ENCODE assay signal across 17 mouse cellular contexts in the genomic region with DNA sequence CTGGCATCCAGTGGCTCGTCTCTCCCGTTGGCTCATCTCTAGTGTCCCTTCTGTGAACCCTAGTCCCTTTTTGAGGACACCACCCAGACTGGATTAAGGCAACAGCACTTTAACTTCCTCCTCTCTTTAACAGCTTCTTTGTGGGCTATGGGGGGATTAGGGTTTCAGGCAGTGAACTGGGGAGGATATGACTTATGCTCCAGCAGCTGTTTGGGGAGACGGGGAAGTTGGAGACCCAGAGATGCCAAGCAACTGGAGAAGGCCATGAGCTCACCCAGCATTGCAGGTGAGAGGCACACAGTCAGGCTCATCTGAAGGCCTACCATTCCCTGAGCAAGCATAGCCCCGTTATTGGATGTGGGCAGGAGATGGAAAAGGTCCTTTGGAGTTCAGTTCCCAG. TPM values are rescaled to one million over a fixed set of nuclear protein-coding genes. Genes with fewer than 3 reads are reported as not detected.
DNase-seq lines count a peak whose midpoint lies in the region; ATAC-seq and TF ChIP-seq lines count a peak whose summit lies in the region.
"Had no signal": no experiment of that assay in that cellular context is flagged by ENCODE, and none has a peak within 500 bp of the region (broad histone marks: within the 10 kb centered on the region; RNA-seq: fewer than 3 reads in every experiment).

No protein-coding gene starts in this region.

- WGBS in embryonic facial prominence, embryonic 15.5 days, result 65% methylated on average over 4 of the region's 4 CpGs
- 66% methylated on average over 4 of the region's 4 CpGs for WGBS in embryonic facial prominence, embryonic 10.5 days
- 76% methylated on average over 4 of the region's 4 CpGs for WGBS in hindbrain, embryonic 15.5 days
- 77% methylated on average over 4 of the region's 4 CpGs for WGBS in hindbrain, postnatal 0 days

- no peak for ATAC-seq in embryonic facial prominence, embryonic 15.5 days (ENCODE audit: insufficient number of reproducible peaks, low FRiP score, low TSS enrichment, low read depth)
- 0 out of 2 replicates have a peak, but pooled peaks have one; percentile 15 for ATAC-seq in hindbrain, embryonic 15.5 days (ENCODE audit: low FRiP score, low read depth)
- ATAC-seq in hindbrain, postnatal 0 days, result no peak

- H3K27ac ChIP-seq in embryonic facial prominence, embryonic 15.5 days (replicated peaks), result 0 out of 2 replicates have a peak overlapping the region, but pooled peaks have one; percentile 17
- no peak overlapping the region for H3K27ac ChIP-seq in embryonic facial prominence, embryonic 10.5 days (replicated peaks)
- no peak overlapping the region for H3K27ac ChIP-seq in hindbrain, embryonic 15.5 days (replicated peaks)
- H3K27ac ChIP-seq in hindbrain, postnatal 0 days, result no peak overlapping the region
- H3K27ac ChIP-seq: forebrain, embryonic 12.5 days; hindbrain, embryonic 13.5 days; liver, embryonic 13.5 days; stomach, postnatal 0 days had no signal

- H3K4me1 ChIP-seq in embryonic facial prominence, embryonic 15.5 days, result peaks cover 3% of the 10 kb centered on the region; the same call in 1 of the 2 replicates
- H3K4me1 ChIP-seq in embryonic facial prominence, embryonic 10.5 days, result peaks cover 3% of the 10 kb centered on the region; the same call in 1 of the 2 replicates
- no peaks in the 10 kb centered on the region for H3K4me1 ChIP-seq in hindbrain, embryonic 15.5 days (replicated peaks)
- 0 out of 2 replicates have a peak, but pooled peaks cover 4% of the 10 kb centered on the region for H3K4me1 ChIP-seq in hindbrain, postnatal 0 days (ENCODE audit: insufficient read depth, low read length)
- H3K4me1 ChIP-seq: liver, embryonic 13.5 days had no signal

- no peaks in the 10 kb centered on the region for H3K27me3 ChIP-seq in embryonic facial prominence, embryonic 15.5 days
- H3K27me3 ChIP-seq in embryonic facial prominence, embryonic 10.5 days (replicated peaks; ENCODE audit: low read depth, poor library complexity, severe bottlenecking), result peaks cover 27% of the 10 kb centered on the region
- H3K27me3 ChIP-seq in hindbrain, embryonic 15.5 days, result no peaks in the 10 kb centered on the region
- H3K27me3 ChIP-seq in hindbrain, postnatal 0 days (ENCODE audit: insufficient read depth, low read length), result no peaks in the 10 kb centered on the region
- H3K27me3 ChIP-seq: liver, embryonic 13.5 days; Patski had no signal

- H3K9ac ChIP-seq in embryonic facial prominence, embryonic 15.5 days, result no peak overlapping the region
- no peak overlapping the region for H3K9ac ChIP-seq in hindbrain, embryonic 15.5 days
- H3K9ac ChIP-seq in hindbrain, postnatal 0 days (replicated peaks; ENCODE audit: low read length), result no peak overlapping the region
- H3K9ac ChIP-seq: forebrain, embryonic 12.5 days; hindbrain, embryonic 13.5 days; liver, embryonic 13.5 days had no signal

- H3K4me2 ChIP-seq in embryonic facial prominence, embryonic 15.5 days (replicated peaks), result no peak overlapping the region
- H3K4me2 ChIP-seq in hindbrain, embryonic 15.5 days, result no peak overlapping the region
- H3K4me2 ChIP-seq in hindbrain, postnatal 0 days (ENCODE audit: low read depth, low read length), result no peak overlapping the region
- H3K4me2 ChIP-seq: forebrain, embryonic 12.5 days; hindbrain, embryonic 13.5 days; liver, embryonic 13.5 days had no signal

- TF ChIP-seq CTCF in hindbrain, postnatal 0 days (IDR thresholded peaks at IDR 0.05; ENCODE audit: low read depth), result no peak

- H3K9me3 ChIP-seq in embryonic facial prominence, embryonic 15.5 days (replicated peaks), result no peaks in the 10 kb centered on the region
- no peaks in the 10 kb centered on the region for H3K9me3 ChIP-seq in embryonic facial prominence, embryonic 10.5 days
- no peaks in the 10 kb centered on the region for H3K9me3 ChIP-seq in hindbrain, embryonic 15.5 days
- no peaks in the 10 kb centered on the region for H3K9me3 ChIP-seq in hindbrain, postnatal 0 days (ENCODE audit: low read length)
- H3K9me3 ChIP-seq: forebrain, embryonic 12.5 days; hindbrain, embryonic 13.5 days; liver, embryonic 13.5 days had no signal

- DNase-seq in embryonic facial prominence, embryonic 10.5 days (ENCODE audit: low spot score), result no peak
- no peak for DNase-seq in hindbrain, postnatal 0 days (ENCODE audit: low spot score)
- DNase-seq in thymus, postnatal 0 days (ENCODE audit: low spot score), result peak; percentile 25
- DNase-seq in thymus, postnatal 14 days, result no peak
- DNase-seq in adipocyte (ENCODE audit: low spot score), result no peak
- DNase-seq in adrenal gland, postnatal 10 days, result no peak
- DNase-seq: liver, embryonic 13.5 days had no signal

- H3K4me3 ChIP-seq in embryonic facial prominence, embryonic 15.5 days (replicated peaks), result no peak overlapping the region
- H3K4me3 ChIP-seq in embryonic facial prominence, embryonic 10.5 days, result no peak overlapping the region
- H3K4me3 ChIP-seq in hindbrain, embryonic 15.5 days, result no peak overlapping the region
- no peak overlapping the region for H3K4me3 ChIP-seq in hindbrain, postnatal 0 days (ENCODE audit: low read length)
- H3K4me3 ChIP-seq: forebrain, embryonic 12.5 days; hindbrain, embryonic 13.5 days; liver, embryonic 13.5 days had no signal

- 0 out of 2 replicates have a peak, but pooled peaks cover 4% of the 10 kb centered on the region for H3K36me3 ChIP-seq in embryonic facial prominence, embryonic 15.5 days
- H3K36me3 ChIP-seq in embryonic facial prominence, embryonic 10.5 days (replicated peaks), result no peaks in the 10 kb centered on the region
- H3K36me3 ChIP-seq in hindbrain, embryonic 15.5 days, result no peaks in the 10 kb centered on the region
- no peaks in the 10 kb centered on the region for H3K36me3 ChIP-seq in hindbrain, postnatal 0 days (ENCODE audit: insufficient read depth, low read length)
- H3K36me3 ChIP-seq: forebrain, embryonic 12.5 days; hindbrain, embryonic 13.5 days; liver, embryonic 13.5 days had no signal

RNA-seq across cellular contexts. Expression of a gene that starts 36.8 kb away (rescaled TPM):
- polyA plus RNA-seq in embryonic facial prominence, embryonic 15.5 days (2015; fragmentation: Nextera tagmentation; extraction: Ambion mirVana), result 2.6 and 2.7 TPM in 2 replicates
- polyA plus RNA-seq in embryonic facial prominence, embryonic 10.5 days (2016; fragmentation: Nextera tagmentation; extraction: Ambion mirVana), result 0.67 and 0.85 TPM in 2 replicates
- 0.13 and 0.47 TPM in 2 replicates for polyA plus RNA-seq in hindbrain, embryonic 15.5 days (2015; fragmentation: Nextera tagmentation; extraction: Ambion mirVana)
- total RNA-seq in hindbrain, postnatal 0 days (2014; rRNA removed), result 0.10 and 0.72 TPM in 2 replicates
- polyA plus RNA-seq in hindbrain, postnatal 0 days (2015; fragmentation: Nextera tagmentation; extraction: Ambion mirVana), result 0.04 and 0.09 TPM in 2 replicates
- polyA plus RNA-seq in thymus, postnatal 0 days (2015; fragmentation: Nextera tagmentation; extraction: Ambion mirVana), result 0.88 and 1.4 TPM in 2 replicates
- under 1 TPM; 0.24 to 0.48 TPM for total RNA-seq in adrenal gland, postnatal 10 days (2021)
- total RNA-seq: heart, postnatal 36 days; layer of hippocampus, adult 18-20 months; monocyte, adult 5-6 weeks had no signal
- polyA plus RNA-seq: CD4-positive, CD25-positive, alpha-beta regulatory T cell, adult 4 months had no signal
